Mouse (Mus musculus) urinary bladder, adult 2 months (tissue): Measurements from ENCODE around the gene Syt12. TPM values are rescaled to one million over a fixed set of nuclear protein-coding genes. Genes with fewer than 3 reads are reported as not detected.

Experiments
- DNase-seq: peaks from one replicate; pipeline ENCODE4 v3.0.0; 2022; ENCODE audit warnings: low spot score
- polyA plus RNA-seq: library from polyadenylated mRNA; depleted of rRNA; stranded (reverse); fragments of >200 nt; gene quantifications from 2 replicates; pipeline ENCODE4 v1.2.3, GENCODE M21; 2012

The Syt12 gene
- polyA plus RNA-seq, 1 experiment, result 0.70 TPM

- no peak for DNase-seq
Measured at GRCm38 (mm10) chr19:4447445-4447844, 29.8 kb downstream of the Syt12 start.

GRCm38 (mm10) chr19:4446661-4447420, 30.4 kb downstream of the Syt12 start:
- DNase-seq, result no peak

GRCm38 (mm10) chr19:4442408-4442807, 34.8 kb downstream of the Syt12 start:
- peak; percentile 41 for DNase-seq

- DNase-seq, result no peak
Measured at GRCm38 (mm10) chr19:4441621-4442161, 35.6 kb downstream of the Syt12 start.

- DNase-seq, result no peak
Measured at GRCm38 (mm10) chr19:4441090-4441591, 36.1 kb downstream of the Syt12 start.

- no peak for DNase-seq
Measured at GRCm38 (mm10) chr19:4440222-4440621, 37.0 kb downstream of the Syt12 start.

GRCm38 (mm10) chr19:4439161-4439801, 38.0 kb downstream of the Syt12 start, which contains the start of gene Rhod:
Gene Rhod (minus strand): TSS chr19:4439432.
- DNase-seq, result peak; percentile 59

- DNase-seq, result no peak
Measured at GRCm38 (mm10) chr19:4438791-4439160, 38.5 kb downstream of the Syt12 start.

GRCm38 (mm10) chr19:4437886-4438285, 39.4 kb downstream of the Syt12 start:
- DNase-seq, result no peak

GRCm38 (mm10) chr19:4436254-4436653, 41.0 kb downstream of the Syt12 start:
- no peak for DNase-seq

GRCm38 (mm10) chr19:4434999-4435398, 42.2 kb downstream of the Syt12 start:
- no peak for DNase-seq

GRCm38 (mm10) chr19:4433756-4434155, 43.5 kb downstream of the Syt12 start:
- DNase-seq, result no peak

GRCm38 (mm10) chr19:4430091-4430620, 47.1 kb downstream of the Syt12 start:
- no peak for DNase-seq

- peak; percentile 16 for DNase-seq
Measured at GRCm38 (mm10) chr19:4425610-4426366, 51.5 kb downstream of the Syt12 start.

- DNase-seq, result peak; percentile 10
Measured at GRCm38 (mm10) chr19:4423021-4423420, 54.2 kb downstream of the Syt12 start.

- DNase-seq, result peak; percentile 0
Measured at GRCm38 (mm10) chr19:4422581-4422980, 54.7 kb downstream of the Syt12 start.

- DNase-seq, result peak; percentile 37
Measured at GRCm38 (mm10) chr19:4420153-4420910, 56.9 kb downstream of the Syt12 start.

GRCm38 (mm10) chr19:4419711-4420110, 57.5 kb downstream of the Syt12 start:
- DNase-seq, result peak; percentile 21

- peak; percentile 13 for DNase-seq
Measured at GRCm38 (mm10) chr19:4417713-4418112, 59.5 kb downstream of the Syt12 start.

- DNase-seq, result peak; percentile 30
Measured at GRCm38 (mm10) chr19:4417183-4417582, 60.1 kb downstream of the Syt12 start.

GRCm38 (mm10) chr19:4414631-4415030, 62.6 kb downstream of the Syt12 start:
- DNase-seq, result no peak
